In genomic region chr9:110890026-110890783, GRCm38 (mm10) we compare ENCODE assay signal across 1 mouse cellular context.
TF ChIP-seq lines count a peak whose summit lies in the region.

No protein-coding gene starts in this region.

TF ChIP-seq in MEL, 35 proteins besides CTCF, POLR2A, EP300 and RAD21:
- TF ChIP-seq MAFK (IDR thresholded peaks at IDR 0.05; ENCODE audit: borderline replicate concordance, low read depth, low read length) (no peak), ZNF384 (IDR thresholded peaks at IDR 0.05; ENCODE audit: low read depth, low read length) (no peak), CHD2 (IDR thresholded peaks at IDR 0.05; ENCODE audit: low read length) (no peak), NELFE (IDR thresholded peaks at IDR 0.05; ENCODE audit: low read depth, low read length) (no peak), CHD1 (IDR thresholded peaks at IDR 0.05; ENCODE audit: low read depth, low read length) (no peak), ETS1 (IDR thresholded peaks at IDR 0.05; ENCODE audit: low read depth, low read length) (no peak), USF1 (IDR thresholded peaks at IDR 0.05; ENCODE audit: low read depth, low read length) (no peak), SIN3A (IDR thresholded peaks at IDR 0.05; ENCODE audit: low read length) (no peak), BHLHE40 (IDR thresholded peaks at IDR 0.05; ENCODE audit: borderline replicate concordance, low read depth, low read length) (no peak), JUND (IDR thresholded peaks at IDR 0.05; ENCODE audit: low read depth, low read length) (no peak), MYB (IDR thresholded peaks at IDR 0.05; ENCODE audit: low read depth, low read length) (no peak), ZKSCAN1 (IDR thresholded peaks at IDR 0.05; ENCODE audit: low read depth, low read length) (no peak), POLR2AphosphoS2 (IDR thresholded peaks at IDR 0.05; ENCODE audit: low read length) (no peak), ELF1 (IDR thresholded peaks at IDR 0.05; ENCODE audit: low read depth, low read length) (no peak), TAL1 (IDR thresholded peaks at IDR 0.05; ENCODE audit: low read length) (no peak), TCF12 (IDR thresholded peaks at IDR 0.05; ENCODE audit: low read depth, low read length) (no peak), ZC3H11A (IDR thresholded peaks at IDR 0.05; ENCODE audit: low read depth, low read length) (no peak), RCOR1 (IDR thresholded peaks at IDR 0.05; ENCODE audit: low read depth, low read length) (no peak), GATA1 (IDR thresholded peaks at IDR 0.05; ENCODE audit: low read depth, low read length) (no peak), E2F4 (IDR thresholded peaks at IDR 0.05; ENCODE audit: borderline replicate concordance, low read depth, low read length) (no peak)
